Mouse (Mus musculus): Measurements from ENCODE around the gene Ndst2.
"Not testable (repeated sequence)": the region's sequence is repeated elsewhere in the genome, so short reads cannot be mapped to it uniquely, and the experiment has no call there.

Ndst2 gene

GRCm38 (mm10) chr14:20735892-20736390, 1.6 kb upstream of the Ndst2 start:
- DNase-seq, result no peak

- no peak for DNase-seq
Observed at GRCm38 (mm10) chr14:20735052-20735451, 690 bp upstream of the Ndst2 start.

- peak; percentile 31 for DNase-seq
Observed at GRCm38 (mm10) chr14:20733041-20733951, 1.1 kb downstream of the Ndst2 start.

DNA sequence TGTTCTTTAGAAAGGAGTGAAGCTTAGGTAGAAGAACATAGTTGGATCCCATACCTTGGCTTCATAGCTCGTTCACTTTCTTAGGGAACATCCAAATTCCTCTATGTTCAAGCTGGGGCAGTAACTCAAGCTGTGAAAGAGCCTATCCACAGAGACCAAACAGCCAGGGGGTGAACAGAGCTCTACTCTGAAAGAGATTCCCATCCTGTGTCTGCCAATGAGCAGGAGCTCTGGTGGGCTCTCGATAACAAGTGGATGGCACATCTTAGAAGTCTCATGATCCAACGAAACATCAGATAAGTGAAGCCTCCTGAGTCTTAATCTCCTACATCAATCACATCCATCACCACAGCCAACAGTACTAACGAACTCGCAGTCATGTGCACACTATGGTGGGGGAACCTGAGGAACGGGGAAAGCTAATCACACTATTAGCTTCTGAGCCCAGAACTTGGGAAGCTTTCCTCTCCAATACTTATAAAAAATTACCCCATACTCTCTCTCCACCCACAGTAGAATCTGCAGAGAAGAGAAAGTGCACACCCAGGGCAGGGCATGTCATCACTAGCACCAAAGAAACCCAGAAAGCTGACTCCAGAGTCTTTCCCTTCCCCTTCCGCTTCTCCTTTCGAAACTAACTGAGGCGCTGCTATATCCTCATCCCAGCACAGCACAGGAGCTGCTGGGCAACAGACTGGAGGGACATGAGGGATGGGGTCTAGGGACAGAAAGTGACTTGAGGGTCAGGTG, 3.3 kb downstream of the Ndst2 start:
- DNase-seq, result peak; percentile 29

DNA sequence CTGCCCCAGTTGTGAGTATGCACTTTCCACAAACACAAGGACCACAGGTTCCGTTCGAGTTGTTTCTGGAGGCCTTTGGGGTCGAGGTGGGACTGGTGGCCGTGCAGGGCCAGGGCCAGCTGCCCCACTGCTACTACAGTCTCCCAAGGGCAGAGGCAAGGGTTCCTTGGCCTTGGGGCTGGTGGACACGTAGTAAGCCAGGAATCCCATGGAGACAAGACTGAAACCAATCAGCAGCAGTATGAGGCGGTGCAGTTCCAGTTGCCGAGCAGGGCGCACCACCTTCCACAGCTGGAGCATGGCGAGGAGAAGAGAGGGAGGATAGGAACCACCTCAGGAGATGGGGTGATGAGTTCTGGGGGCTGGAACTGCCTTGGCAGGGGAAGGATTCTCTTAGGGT, 4.5 kb downstream of the Ndst2 start:
- DNase-seq, result no peak

DNA sequence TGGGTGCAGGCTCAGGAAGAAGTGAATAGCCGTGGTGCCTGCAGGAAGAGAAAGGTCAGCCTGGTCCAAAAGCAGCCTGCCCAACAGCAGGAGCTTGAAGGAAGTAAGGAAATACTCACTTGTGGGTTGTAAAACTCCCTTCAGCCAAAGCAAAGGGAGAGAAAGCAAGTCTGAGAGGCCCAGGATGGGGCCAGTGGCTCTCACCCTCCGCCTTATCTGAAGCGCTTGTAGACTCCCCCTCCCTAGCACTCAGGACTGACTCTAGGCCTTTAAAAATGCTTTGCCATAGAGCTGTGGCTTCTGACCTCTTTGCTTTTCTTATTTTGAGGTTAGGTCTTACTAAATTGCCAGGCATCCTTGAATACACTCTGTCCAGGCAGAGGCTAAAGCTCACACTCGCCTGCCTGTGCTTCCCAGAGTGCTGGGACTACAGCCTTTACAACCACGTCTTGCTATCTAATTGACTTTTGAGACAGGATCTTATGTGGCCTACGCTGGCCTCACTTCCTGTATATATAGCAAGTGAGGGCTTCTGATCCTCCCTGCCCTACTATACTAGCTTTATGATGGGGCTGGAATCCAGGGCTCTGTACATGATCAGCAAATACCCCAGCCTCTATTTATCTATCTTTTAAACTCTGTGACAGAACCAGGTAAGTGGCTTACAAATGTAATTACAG, 8.6 kb downstream of the Ndst2 start:
- DNase-seq, result no peak

- peak; percentile 69 for DNase-seq
Observed at GRCm38 (mm10) chr14:20724043-20724442, 10.3 kb downstream of the Ndst2 start.

- no peak for DNase-seq
Observed at GRCm38 (mm10) chr14:20723006-20723405, 11.4 kb downstream of the Ndst2 start.

GRCm38 (mm10) chr14:20721371-20721770, 13.0 kb downstream of the Ndst2 start:
- no peak for DNase-seq

- DNase-seq, result no peak
Observed at GRCm38 (mm10) chr14:20719767-20720166, 14.6 kb downstream of the Ndst2 start.

- DNase-seq, result no peak
Observed at GRCm38 (mm10) chr14:20718443-20718842, 15.9 kb downstream of the Ndst2 start.

- no peak for DNase-seq
Observed at GRCm38 (mm10) chr14:20713832-20714231, 20.5 kb downstream of the Ndst2 start.

GRCm38 (mm10) chr14:20708239-20708638, 26.1 kb downstream of the Ndst2 start:
- no peak for DNase-seq

DNA sequence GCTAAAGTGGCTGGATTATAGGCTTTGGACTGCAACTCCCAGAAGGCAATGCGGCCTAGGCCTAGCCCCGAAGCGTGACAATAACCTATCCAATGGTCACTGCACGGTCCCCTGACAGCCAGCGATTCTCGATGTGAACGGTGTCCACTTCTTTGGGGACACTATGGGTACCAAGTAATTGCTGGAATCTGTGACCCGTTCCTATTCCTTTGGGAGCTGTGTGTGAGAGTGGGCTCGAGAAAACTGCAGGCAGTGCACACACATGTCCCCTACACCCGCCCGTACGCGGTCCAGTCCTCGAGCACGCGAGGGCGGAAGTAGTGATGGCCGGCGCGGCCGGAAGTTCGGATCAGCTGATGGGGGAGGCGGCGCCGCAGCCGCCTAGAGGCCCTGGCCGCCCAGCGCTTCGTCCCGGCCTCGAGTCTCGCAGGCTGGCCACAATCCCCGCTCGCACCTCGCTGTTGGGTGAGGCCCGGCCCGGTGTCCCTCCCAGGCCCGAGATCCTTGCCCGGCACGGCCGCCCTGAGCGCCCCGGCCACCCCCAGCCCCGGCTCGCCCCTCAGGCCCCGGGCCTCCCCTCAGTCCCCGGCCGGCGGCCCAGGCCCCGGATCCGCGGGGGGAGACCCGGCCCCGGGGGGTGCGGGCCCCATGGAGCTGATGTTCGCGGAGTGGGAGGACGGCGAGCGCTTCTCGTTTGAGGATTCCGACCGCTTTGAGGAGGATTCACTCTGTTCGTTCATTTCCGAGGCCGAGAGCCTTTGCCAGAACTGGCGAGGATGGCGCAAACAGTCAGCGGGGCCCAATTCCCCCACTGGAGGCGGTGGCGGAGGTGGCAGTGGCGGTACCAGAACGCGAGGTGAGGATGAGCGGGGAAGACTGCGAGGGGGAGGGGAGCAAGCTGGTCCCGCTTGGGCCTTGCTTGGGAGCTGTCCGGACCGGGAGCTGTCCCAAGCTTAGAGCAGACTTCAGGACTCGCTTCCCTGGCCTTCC, 26.9 kb downstream of the Ndst2 start, which contains the start of gene Zswim8:
Gene Zswim8, plus strand, starts transcription at position 352 of the 990 bp plus-strand sequence.
- DNase-seq, result peak; percentile 93

DNA sequence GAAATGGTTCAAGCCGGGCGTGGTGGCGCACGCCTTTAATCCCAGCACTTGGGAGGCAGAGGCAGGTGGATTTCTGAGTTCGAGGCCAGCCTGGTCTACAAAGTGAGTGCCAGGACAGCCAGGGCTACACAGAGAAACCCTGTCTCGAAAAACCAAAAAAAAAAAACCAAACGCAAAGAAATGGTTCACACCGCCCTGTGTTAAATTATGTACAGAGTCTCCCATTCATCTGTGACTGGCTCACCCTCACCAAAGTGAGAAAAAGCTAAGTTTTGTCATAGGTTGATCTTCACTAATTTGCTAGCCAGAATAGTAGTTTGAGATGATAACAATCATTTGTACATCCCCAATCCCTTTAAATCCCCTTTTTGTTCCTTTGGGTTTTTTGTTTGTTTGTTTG, 30.9 kb downstream of the Ndst2 start:
- DNase-seq, result not testable (repeated sequence)

DNA sequence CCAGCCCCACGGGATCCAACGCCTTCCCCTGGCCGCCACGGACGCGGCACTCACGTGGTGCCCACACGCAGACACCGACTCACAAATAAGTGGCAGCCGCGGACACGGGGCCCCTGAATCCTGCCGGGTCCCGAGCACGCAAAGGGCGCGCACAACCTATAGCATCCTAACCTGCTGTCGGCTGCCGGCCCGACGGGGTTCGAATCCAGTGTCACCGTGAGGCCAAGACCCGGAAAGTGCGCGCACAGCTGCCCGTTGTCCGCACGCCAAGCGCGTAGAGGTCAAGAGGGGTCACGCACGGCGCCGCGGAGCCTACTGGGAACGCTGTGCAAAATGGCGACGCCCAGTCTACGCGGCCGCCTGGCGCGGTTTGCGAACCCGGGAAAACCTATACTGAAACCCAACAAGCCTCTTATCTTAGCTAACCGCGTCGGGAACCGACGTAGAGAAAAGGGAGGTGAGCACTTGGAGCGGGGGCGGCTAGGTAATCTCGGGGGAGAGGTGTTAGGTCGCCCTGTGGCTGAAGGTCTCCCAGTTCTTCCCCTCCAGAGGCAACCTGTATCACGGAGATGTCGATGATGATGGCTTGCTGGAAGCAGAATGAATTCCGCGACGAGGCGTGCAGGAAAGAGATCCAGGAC, 31.5 kb downstream of the Ndst2 start, which contains the start of gene Chchd1:
Gene Chchd1, plus strand, starts transcription at position 266 of the 641 bp plus-strand sequence.
- peak; percentile 94 for DNase-seq

DNA sequence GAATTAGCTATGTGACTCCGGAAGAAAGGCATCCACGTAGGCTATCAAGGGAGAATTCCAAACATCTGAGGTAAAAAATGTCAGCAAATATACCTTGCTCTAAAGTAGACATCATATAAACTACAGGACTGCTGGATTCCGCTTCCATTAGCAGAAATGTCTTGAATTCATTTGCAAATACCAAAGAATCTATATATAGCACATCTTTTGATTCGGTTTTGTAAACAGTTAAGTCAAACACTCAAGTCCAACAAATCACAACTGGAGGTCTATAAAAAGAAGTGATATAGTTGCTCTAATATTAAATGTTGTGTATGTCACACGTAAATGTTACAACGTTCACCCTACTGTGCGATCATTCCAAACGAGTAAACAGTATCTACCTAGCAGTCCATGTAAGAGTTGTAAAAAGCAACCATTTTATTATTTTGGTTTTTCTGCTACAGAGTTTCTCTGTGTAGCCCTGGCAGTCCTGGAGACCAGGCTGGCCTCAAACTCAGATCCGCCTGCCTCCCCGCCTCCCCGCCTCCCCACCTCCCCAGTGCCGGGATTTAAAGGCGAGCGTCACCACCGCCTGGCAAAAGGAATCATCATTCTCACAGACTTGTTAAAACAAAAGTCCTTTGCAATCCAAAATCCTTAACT, 32.1 kb downstream of the Ndst2 start:
- DNase-seq, result no peak

DNA sequence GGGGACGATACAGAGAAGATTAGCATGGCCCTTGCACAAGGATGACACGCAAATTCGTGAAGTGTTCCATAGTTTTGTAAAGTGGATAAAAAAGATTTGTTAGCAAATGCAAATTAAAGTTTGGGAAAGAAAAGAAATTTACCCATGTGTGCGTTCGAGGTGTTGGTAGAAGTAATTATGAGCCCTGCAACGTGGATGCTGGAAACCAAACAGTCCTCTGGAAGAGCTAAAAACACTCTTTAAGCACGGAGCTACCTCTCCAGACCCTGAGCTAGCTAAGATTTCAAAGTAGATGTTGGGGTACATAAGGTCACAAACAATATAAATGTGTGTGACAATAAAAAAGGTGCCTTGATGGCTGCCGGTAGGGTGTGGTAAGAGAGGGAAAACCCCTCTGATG, 32.8 kb downstream of the Ndst2 start:
- no peak for DNase-seq

DNA sequence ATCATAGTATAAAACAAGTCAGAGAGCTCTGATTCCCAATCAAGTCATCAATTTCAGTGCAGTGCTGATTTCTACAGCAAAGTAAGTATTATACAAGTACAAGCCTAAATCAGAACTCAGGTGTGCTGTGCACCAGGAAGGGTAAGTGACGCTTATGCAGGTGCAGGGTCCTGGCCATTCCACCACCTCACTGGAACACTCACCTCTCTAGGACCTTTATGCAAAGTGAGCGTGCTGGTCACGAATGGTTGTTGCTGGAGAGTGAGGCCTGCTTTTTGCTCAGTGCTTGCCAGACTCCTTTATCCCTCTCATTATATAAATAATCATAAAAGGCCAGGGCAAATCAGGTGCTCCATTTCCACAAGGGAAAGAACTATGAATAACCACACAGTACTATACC, 34.0 kb downstream of the Ndst2 start:
- DNase-seq, result no peak

- no peak for DNase-seq
Observed at GRCm38 (mm10) chr14:20698515-20698914, 35.8 kb downstream of the Ndst2 start.

GRCm38 (mm10) chr14:20696986-20697385, 37.4 kb downstream of the Ndst2 start:
- peak; percentile 75 for DNase-seq
